Mouse (Mus musculus): ENCODE data around the gene Prss36.
"Not testable (repeated sequence)": the region's sequence is repeated elsewhere in the genome, so short reads cannot be mapped to it uniquely, and the experiment has no call there.

Prss36 gene

GRCm38 (mm10) chr7:127899997-127900396 is 46.5 kb downstream of the Prss36 start:
- no peak for DNase-seq

DNA sequence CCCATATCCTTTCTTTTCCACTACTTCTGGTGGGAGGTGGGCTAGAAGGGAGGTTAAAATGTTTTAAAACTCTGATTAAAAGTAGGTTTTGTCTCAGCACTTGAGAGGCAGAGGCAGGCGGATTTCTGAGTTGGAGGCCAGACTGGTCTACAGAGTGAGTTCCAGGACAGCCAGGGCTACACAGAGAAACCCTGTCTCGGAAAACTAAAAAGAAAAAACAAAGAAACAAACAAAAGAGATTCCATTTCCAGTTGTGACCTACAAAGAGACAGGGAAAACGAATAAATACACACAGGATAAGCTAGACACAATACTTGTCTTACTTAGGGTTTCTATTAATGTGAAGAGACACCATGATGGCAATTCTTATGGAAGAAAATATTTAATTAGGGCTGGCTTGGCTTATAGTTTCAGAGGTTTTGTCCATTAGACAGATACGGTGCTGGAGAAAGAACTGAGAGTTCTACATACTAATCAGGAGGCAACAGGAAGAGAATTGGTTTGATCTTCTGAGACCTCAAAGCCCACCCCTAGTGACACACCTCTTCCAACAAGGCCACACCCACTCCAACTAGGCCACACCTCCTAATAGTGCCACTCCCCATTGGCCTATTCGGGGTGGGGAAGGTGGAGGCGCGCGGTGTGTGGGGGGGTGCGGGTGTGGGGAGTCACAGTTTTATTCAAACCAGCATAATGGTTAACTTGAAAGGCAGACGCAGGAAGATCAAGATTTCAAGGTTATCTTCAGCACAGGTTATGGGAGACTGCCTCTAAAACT is 48.2 kb downstream of the Prss36 start:
- peak; percentile 69 for DNase-seq

DNA sequence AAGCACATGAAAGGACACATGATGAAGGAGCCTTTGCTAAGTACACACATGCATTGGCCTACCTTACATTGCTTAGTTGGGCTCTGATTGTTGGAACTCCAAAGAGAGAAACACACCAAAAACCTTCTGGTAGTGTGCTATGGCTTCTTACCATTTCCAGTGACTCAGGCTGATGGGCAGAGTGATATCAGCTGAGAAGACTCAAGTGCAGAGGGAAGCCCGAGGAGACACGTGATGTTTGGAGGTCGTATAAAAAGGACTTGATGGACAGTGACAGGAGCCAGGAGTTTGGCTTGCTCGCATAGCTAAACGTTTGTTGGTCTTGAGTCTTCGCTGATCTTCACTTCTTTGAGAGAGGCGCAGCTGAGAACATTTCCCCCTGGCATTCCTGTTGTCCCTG is 49.0 kb downstream of the Prss36 start:
- DNase-seq = no peak

GRCm38 (mm10) chr7:127896384-127896783 is 50.1 kb downstream of the Prss36 start:
- DNase-seq = peak; percentile 73

- not testable (repeated sequence) for DNase-seq
Measured at GRCm38 (mm10) chr7:127895891-127896290, 50.6 kb downstream of the Prss36 start.

GRCm38 (mm10) chr7:127895442-127895841 is 51.1 kb downstream of the Prss36 start, which contains the start of the genes Gm21974 and Vkorc1:
Gene Gm21974 (minus strand): TSS chr7:127895454.
Gene Vkorc1 (minus strand): TSS chr7:127895617.
- peak; percentile 91 for DNase-seq

GRCm38 (mm10) chr7:127894480-127894879 is 52.0 kb downstream of the Prss36 start:
- no peak for DNase-seq

GRCm38 (mm10) chr7:127890798-127891197 is 55.7 kb downstream of the Prss36 start, which contains the start of gene Prss53:
Gene Prss53 (minus strand): TSS chr7:127890970.
- DNase-seq = no peak

- DNase-seq = no peak
Measured at GRCm38 (mm10) chr7:127888821-127889220, 57.7 kb downstream of the Prss36 start.

- no peak for DNase-seq
Measured at GRCm38 (mm10) chr7:127887781-127888180, 58.7 kb downstream of the Prss36 start.

DNA sequence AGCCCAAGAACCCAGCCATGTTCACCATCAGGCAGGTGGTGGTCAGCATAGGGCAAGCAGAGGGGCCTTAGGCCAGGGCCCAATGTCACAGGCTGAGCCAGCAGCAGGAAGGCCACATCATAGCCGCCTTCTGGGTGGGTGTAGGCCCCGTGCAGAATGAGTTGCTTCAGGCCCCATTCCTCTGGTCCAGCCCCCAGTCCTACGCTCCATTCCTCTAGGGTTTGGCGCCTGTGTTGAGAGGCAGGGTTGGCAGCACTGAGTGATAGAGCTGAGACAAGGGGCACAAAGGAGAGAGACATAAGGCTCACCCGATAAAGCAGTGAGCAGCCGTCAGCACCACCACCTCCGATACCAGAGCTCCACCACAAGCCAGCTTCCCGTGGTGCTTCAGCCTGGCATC is 59.3 kb downstream of the Prss36 start:
- DNase-seq = no peak

DNA sequence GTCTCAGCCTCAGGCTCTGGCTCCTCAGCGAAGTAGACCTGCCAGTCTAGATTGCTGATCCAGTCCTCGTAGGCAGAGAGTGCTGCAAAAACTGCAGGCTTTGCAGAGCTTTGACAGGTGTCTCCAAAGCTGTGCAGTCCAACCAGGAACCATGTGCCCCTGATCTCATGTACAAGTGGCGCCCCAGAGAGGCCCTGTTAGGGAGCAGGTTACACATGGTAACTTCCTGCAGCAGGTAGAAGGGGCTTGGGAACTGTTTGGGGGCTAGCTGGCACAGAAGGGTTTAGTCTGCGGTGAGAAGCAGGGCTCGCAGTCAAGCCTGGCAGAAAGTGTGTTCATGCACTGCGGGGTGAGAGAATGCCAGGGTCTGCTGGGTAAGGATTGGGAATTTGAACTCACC is 60.0 kb downstream of the Prss36 start:
- DNase-seq = no peak

GRCm38 (mm10) chr7:127885951-127886350 is 60.6 kb downstream of the Prss36 start:
- no peak for DNase-seq

Measured in thymus, postnatal 14 days (tissue).